Mouse (Mus musculus) heart, adult 2 months (tissue): Measurements from ENCODE around the gene Stat5b.

Source experiments
- CTCF ChIP-seq: fragments of 200-600 bp; IDR thresholded peaks from 2 replicates; pipeline ENCODE4 v1.8.1; 2022; ENCODE audit warnings: antibody characterized with exemption, mild to moderate bottlenecking, moderate library complexity
- EP300 ChIP-seq: fragments of 200-500 bp; IDR thresholded peaks from 2 replicates; pipeline ENCODE4 v1.6.1; 2011; ENCODE audit warnings: low read depth, low read length, control low read depth; ENCODE audit not compliant: insufficient read depth
- POLR2A ChIP-seq: fragments of 200-500 bp; IDR thresholded peaks from 2 replicates; pipeline ENCODE4 v1.6.1; 2011; ENCODE audit warnings: mild to moderate bottlenecking, low read depth, low read length, control low read depth; ENCODE audit not compliant: insufficient read depth

GRCm38 (mm10) chr11:100844121-100844520, 6.4 kb downstream of the Stat5b start:
- TF ChIP-seq EP300, result no peak
- no peak for TF ChIP-seq POLR2A
- no peak for TF ChIP-seq CTCF
